Mouse (Mus musculus) lung, postnatal 4 days (tissue): ENCODE measurements around the gene Kpna4.

ENCODE experiments used
- DNase-seq, 2 experiments: peaks; one replicate each; pipeline ENCODE4 v3.0.0; 2021

Kpna4 gene

GRCm38 (mm10) chr3:69126509-69127345, at the start of gene Kpna4:
Gene Kpna4 (minus strand): TSS chr3:69127113.
- peak; percentile 96 to 98 for DNase-seq

- DNase-seq: no peak
Measured at GRCm38 (mm10) chr3:69175229-69175628, 48.3 kb upstream of the Kpna4 start.

- DNase-seq: peak; percentile 16 to 23
Measured at GRCm38 (mm10) chr3:69171123-69171522, 44.2 kb upstream of the Kpna4 start.

DNA sequence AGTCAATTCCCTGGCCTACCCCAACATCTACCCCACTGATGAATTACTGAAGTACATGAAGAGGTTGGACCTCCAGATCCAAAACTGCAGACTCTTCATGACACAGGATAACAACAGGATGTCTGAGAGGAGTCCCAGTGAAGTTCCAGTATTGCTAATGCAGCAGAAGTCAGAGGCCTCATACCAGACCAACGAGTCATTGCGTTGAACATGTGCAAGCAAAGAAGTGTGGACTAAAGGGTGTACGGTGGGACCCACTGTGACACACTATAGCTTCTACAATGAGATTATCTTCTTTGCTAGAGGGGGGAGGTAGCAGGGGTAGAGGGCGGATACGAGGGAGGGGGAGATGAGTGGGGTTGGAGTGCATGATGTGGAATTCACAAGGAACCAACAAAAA, 42.9 kb upstream of the Kpna4 start:
- DNase-seq: no peak

DNA sequence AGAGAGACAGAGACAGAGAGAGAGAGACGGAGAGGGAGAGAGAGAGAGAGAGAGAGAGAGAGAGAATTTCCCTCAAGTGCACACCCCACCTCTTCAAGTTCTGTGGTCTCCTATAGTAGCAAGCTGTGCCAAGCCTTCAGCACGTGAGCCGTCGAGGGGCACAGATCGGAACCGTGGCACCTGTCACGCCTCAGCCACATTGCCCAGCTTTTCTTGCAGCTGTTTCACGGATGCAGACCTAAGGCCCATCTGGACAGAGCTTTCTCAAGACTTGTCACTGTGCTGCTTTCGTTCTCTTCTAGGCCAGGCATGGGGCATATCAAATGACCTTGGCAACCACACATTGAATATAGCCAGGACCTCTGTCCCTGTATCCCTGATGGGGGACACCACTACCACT, 41.8 kb upstream of the Kpna4 start:
- no peak for DNase-seq

- no peak for DNase-seq
Measured at GRCm38 (mm10) chr3:69163057-69163456, 36.1 kb upstream of the Kpna4 start.

DNA sequence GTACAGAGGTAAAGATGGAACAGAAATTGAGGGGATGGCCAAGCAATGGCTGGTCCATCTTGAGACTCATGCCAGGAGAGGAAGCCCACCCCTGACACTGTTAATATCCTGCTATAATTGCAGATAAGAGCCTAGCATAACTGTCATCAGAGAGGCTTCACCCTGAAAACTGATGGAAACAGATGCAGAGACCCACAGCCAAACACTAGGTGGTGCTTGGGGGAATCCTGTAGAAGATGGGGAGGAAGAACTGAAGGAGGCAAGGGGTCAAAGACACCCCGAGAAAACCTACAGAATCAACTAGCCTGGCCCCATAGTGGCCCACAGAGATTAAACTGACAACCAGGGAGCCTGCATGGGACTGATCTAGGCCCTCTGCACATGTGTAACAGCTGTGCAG, 33.5 kb upstream of the Kpna4 start:
- DNase-seq: no peak

GRCm38 (mm10) chr3:69159501-69159900, 32.6 kb upstream of the Kpna4 start:
- no peak for DNase-seq

- no peak for DNase-seq
Measured at GRCm38 (mm10) chr3:69157886-69158285, 31.0 kb upstream of the Kpna4 start.

DNA sequence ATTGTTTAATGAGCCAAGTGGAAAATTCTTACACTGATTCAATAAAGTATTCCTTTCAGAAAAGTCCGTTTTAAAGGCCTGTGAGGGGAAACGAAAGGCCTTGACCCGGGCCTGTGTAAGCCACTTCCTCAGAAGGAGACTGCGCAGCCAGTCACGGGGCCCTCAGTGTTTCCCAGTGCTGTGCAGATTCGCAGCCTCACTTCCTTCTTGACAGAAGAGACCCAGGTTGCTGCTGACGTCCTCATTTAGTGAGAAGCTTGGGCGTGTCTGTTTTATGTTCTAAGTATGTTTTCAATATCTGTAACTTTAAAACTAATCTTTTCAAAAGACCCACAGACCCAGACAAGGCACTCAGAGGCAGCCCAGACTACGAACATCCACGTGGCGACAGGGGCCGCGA, 29.6 kb upstream of the Kpna4 start:
- DNase-seq: peak; percentile 55 to 71

- no peak for DNase-seq
Measured at GRCm38 (mm10) chr3:69154691-69155090, 27.8 kb upstream of the Kpna4 start.

GRCm38 (mm10) chr3:69150921-69151320, 24.0 kb upstream of the Kpna4 start:
- DNase-seq: no peak

DNA sequence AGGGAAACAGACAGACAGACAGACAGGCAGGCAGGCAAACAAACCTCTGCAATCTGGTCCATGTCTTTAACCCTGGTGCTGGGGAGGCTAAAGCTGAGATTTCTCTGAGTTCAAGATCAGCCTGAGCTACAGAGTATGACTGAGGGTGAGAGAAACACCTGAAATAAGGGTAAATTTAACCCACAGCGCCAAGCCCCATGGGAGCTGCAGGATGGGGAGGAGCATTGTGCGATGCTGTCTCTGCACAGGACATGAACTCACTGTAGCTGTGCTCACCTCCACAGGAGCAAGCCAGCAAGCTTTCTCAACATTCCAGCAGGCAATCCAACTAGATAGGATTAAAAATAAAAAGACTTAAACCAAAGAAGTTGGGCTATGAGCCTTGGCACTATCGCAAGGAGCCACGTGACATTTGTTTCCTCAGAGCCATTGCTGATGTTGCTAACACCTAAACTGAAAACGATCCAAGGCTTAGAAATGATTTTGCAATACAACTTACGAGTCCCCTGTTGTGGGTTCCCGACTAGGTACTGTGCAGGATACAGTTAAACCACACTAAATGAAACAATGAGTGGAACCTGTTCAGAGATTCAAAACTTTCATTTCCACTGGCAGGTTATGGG, 15.6 kb upstream of the Kpna4 start:
- DNase-seq: no peak

DNA sequence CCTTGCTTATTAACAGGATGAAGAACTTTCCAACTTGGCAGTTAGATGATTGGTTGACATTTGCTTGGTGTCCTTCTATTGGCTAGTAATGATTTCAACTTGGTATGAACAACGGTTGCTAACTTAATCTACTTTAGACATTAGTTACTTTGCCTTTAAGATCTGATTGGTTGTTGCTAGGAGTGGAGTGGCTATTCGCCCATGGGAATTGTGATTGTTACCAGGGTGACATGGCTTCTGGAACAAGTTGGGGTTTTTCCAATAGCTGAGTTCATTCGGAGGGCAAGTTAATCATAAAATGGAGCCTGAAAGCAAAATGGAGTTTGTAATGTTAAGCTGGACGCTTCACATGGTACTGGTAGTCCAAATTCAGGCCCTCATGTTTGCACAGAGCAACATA, 13.9 kb upstream of the Kpna4 start:
- DNase-seq: no peak

DNA sequence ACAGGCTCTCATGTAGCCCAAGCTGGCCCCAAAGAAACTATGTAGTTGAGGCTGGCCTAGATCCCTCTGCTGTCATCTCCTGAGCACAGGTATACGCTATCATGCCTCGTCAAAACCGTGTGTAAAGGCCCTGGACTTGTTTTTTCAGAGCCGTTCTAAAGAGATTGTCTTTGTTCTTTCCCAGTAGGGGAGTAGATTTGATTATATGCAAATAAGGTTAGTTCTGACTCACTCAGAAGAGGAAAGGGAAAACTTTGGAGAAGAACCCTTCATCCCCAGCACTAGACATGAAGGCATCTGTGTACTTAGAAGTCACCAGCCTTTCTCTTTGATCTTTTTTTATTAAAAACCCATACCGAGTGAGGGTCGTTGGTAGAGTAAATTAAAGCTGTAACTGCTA, 9.1 kb upstream of the Kpna4 start:
- DNase-seq: no peak

- no peak for DNase-seq
Measured at GRCm38 (mm10) chr3:69130973-69131372, 4.1 kb upstream of the Kpna4 start.

DNA sequence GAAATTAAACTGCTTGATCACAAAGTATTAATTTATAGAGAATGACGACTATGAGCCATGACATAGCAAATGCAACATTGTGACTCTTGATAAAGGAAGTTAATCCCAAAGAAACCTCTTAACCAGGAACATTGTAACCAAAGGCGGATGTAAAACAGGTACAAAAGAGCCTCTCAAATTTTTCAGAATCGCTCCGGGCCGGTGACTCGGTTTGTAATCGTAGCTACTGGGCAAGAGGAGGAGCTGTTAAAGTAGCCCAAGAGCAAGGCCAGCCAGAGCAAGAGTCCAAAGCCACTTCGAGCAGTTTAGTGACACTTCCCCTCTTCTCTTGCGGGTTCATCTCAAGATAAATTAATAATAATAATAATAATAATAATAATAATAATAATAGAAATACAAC, 780 bp upstream of the Kpna4 start:
- DNase-seq: peak in 1 of 2 experiments; percentile 6

- DNase-seq: no peak
Measured at GRCm38 (mm10) chr3:69127346-69127678, 399 bp upstream of the Kpna4 start.

- DNase-seq: no peak
Measured at GRCm38 (mm10) chr3:69125891-69126508, 913 bp downstream of the Kpna4 start.

DNA sequence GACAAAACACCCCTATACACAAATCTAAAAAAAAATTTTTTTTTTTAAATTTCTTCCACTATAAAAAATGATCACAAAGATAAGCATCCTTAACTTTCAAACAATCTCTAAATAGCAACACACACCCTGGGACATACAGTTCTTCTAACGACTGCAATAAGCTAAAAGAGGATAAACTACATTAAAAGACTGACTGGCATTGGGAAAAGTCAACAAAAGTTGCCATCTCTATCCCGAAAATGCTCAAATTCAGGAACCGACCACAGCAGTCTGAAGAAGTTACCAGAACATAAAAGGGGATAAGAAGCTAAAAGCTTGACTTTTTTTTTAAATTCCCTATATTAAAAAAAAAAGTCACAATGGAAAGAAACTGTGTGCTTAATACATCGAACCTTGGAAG, 1.5 kb downstream of the Kpna4 start:
- DNase-seq: no peak

GRCm38 (mm10) chr3:69118827-69119226, 8.1 kb downstream of the Kpna4 start:
- no peak for DNase-seq

GRCm38 (mm10) chr3:69114760-69115159, 12.2 kb downstream of the Kpna4 start:
- no peak for DNase-seq

- DNase-seq: no peak
Measured at GRCm38 (mm10) chr3:69113956-69114355, 13.0 kb downstream of the Kpna4 start.

DNA sequence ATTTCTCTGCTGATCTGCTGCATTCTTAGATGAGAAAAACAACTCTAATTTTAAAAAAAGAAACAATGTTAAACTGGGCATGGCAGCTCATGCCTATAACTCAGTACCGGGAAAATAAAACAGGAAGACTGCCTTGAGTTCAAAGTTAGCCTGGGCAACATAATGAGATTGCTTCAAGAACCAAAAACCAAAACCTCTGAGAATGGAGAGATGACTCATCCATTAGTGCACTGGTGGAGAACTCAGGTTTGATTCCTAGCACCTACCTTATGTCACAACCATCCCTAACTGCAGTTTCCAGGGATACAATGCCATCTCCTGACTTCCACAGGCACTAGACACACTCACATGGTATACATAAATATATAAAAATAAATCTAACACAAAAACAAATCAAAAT, 17.8 kb downstream of the Kpna4 start:
- DNase-seq: no peak
